Mouse (Mus musculus) layer of hippocampus, postnatal 36 days (tissue): ENCODE measurements around the gene Myd88. TPM values are rescaled to one million over a fixed set of nuclear protein-coding genes. Genes with fewer than 3 reads are reported as not detected.

Experiments used
- total RNA-seq, 2 experiments: library from RNA; stranded (reverse); gene quantifications; 2 replicates each; pipeline ENCODE4 v1.2.3; 2021

The Myd88 gene
- total RNA-seq, 2 experiments from 2014 or later = 5.8 to 8.5 TPM

Other genes with a start within 250 kb of the Myd88 start
- 1 to 10 TPM; 8.3 to 8.4 TPM for gene Plcd1, start 247.9 kb downstream of the Myd88 start, total RNA-seq
- 1 to 10 TPM; 4.3 to 4.4 TPM for gene Dlec1, start 238.9 kb downstream of the Myd88 start, total RNA-seq
- gene Acaa1b, start 184.3 kb downstream of the Myd88 start, total RNA-seq = 1 to 10 TPM; 1.2 to 1.7 TPM
- not detected for gene Gm47289, start 182.2 kb downstream of the Myd88 start, total RNA-seq
- gene Slc22a13, start 132.3 kb downstream of the Myd88 start, total RNA-seq = under 1 TPM; 0.20 to 0.23 TPM
- gene Oxsr1, start 19.0 kb downstream of the Myd88 start, total RNA-seq = 10 to 100 TPM; 28.2 to 31.1 TPM
- gene Acaa1a, start 1.7 kb downstream of the Myd88 start, total RNA-seq = 10 to 100 TPM; 68.1 to 76.4 TPM
- gene Xylb, start 16.0 kb upstream of the Myd88 start, total RNA-seq = 1 to 10 TPM; 4.2 to 5.0 TPM
- gene Slc22a14, start 24.1 kb upstream of the Myd88 start, total RNA-seq = not detected
- gene Acvr2b, start 60.7 kb upstream of the Myd88 start, total RNA-seq = 10 to 100 TPM; 13.8 to 14.7 TPM
- gene Exog, start 103.5 kb upstream of the Myd88 start, total RNA-seq = 10 to 100 TPM; 20.0 to 21.1 TPM
- gene Scn5a, start 237.6 kb upstream of the Myd88 start, total RNA-seq = 1 to 10 TPM in 1 of 2 experiments, under 1 TPM in 1; 0.91 to 1.2 TPM